Mouse (Mus musculus) kidney, postnatal 0 days (tissue): ENCODE data around the gene Aire. TPM values are rescaled to one million over a fixed set of nuclear protein-coding genes. Genes with fewer than 3 reads are reported as not detected.

Experiments used
- ATAC-seq: fragments of 200-750 bp; cut with Nextera tagmentation; replicated peaks from 2 replicates; pipeline ENCODE4 v1.8.0; 2017; ENCODE audit warnings: low read depth, moderate number of reproducible peaks, moderate TSS enrichment, moderate library complexity; ENCODE audit not compliant: low FRiP score
- DNase-seq: peaks from one replicate; pipeline ENCODE4 v3.0.0-alpha.2; 2016; ENCODE audit warnings: low spot score
- H3K27ac ChIP-seq: fragments of 300-500 bp; sonication (generic); 2 replicates; pipeline ENCODE4 v1.5.1; 2014; ENCODE audit warnings: mild to moderate bottlenecking
- H3K27me3 ChIP-seq: fragments of 300-500 bp; sonication (generic); 2 replicates; pipeline ENCODE4 v1.6.1; 2014; ENCODE audit warnings: low read length, mixed read lengths; ENCODE audit not compliant: insufficient read depth
- H3K36me3 ChIP-seq: fragments of 300-500 bp; sonication (generic); 2 replicates; pipeline ENCODE4 v1.6.1; 2014; ENCODE audit warnings: low read length, mixed read lengths; ENCODE audit not compliant: insufficient read depth
- H3K4me1 ChIP-seq: fragments of 300-500 bp; sonication (generic); replicated peaks from 2 replicates; pipeline ENCODE4 v1.6.1; 2014; ENCODE audit warnings: antibody characterized with exemption, low read length, mixed read lengths; ENCODE audit not compliant: insufficient read depth
- H3K4me2 ChIP-seq: fragments of 300-500 bp; sonication (generic); 2 replicates; pipeline ENCODE4 v1.6.1; 2014; ENCODE audit warnings: mild to moderate bottlenecking, low read length, moderate library complexity, mixed read lengths
- H3K4me3 ChIP-seq: fragments of 300-500 bp; sonication (generic); replicated peaks from 2 replicates; pipeline ENCODE4 v1.5.1; 2014; ENCODE audit warnings: low read depth, low read length
- H3K9ac ChIP-seq: fragments of 300-500 bp; sonication (generic); 2 replicates; pipeline ENCODE4 v1.6.1; 2014; ENCODE audit warnings: low read depth, low read length
- H3K9me3 ChIP-seq: fragments of 300-500 bp; sonication (generic); replicated peaks from 2 replicates; pipeline ENCODE4 v1.6.1; 2016; ENCODE audit warnings: low read length, inconsistent platforms, mixed read lengths
- CTCF ChIP-seq: IDR thresholded peaks from 2 replicates; pipeline ENCODE4 v1.5.1; 2016; ENCODE audit warnings: antibody characterized with exemption, low read depth, mild to moderate bottlenecking, moderate library complexity
- WGBS: fragments of 180-500 bp; shearing (Covaris S2); extraction: QIAGEN DNeasy Blood & Tissue Kit; methylation state at CpG from one replicate; pipeline ENCODE4 v1.1.7; 2014; 5-methylcytosine and 5-hydroxymethylcytosine counted together
- polyA plus RNA-seq: library from polyadenylated mRNA; unstranded; fragments of >200 nt; fragmentation: Nextera tagmentation; extraction: Ambion mirVana; gene quantifications from 2 replicates; pipeline ENCODE4 v1.2.1, GENCODE M21; 2015

Aire gene
- polyA plus RNA-seq, 1 experiment from 2014 or later, result 0.34 TPM

DNA sequence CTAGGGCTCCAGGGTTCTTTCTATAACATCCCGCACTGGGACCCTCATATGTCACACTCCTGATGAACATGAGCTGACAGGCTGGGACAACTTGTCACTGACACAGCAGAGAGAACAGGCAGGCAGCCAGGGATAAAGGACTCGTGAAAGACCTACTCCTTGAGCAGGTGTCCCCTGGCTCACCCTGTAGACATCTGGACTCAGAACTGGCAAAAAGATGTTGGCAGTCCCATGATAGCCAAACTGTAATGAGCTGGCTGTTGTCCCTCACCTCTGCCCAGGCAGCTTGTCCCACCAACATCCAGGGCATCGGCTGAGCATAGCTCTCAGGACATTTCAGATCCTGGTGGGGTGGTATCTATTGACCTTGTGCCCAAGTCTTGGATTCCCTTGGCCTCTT lies 47.8 kb downstream of the Aire start:
- no peak for ATAC-seq
- Histone ChIP-seq H3K9ac (no peak overlapping the region), H3K36me3 (peaks cover 75% of the 10 kb centered on the region)

GRCm38 (mm10) chr10:77985775-77986174 lies 57.6 kb downstream of the Aire start:
- ATAC-seq, result no peak

More for the DNA sequence above, 47.8 kb downstream of the Aire start:
- 88% methylated on average over 3 of the region's 3 CpGs for WGBS
- no peaks in the 10 kb centered on the region for H3K4me1 ChIP-seq
- H3K27me3 ChIP-seq, result no peaks in the 10 kb centered on the region
- H3K27ac ChIP-seq, result no peak overlapping the region
- no peaks in the 10 kb centered on the region for H3K9me3 ChIP-seq
- no peak overlapping the region for H3K4me3 ChIP-seq
- TF ChIP-seq CTCF, result no peak
- no peak overlapping the region for H3K4me2 ChIP-seq
- no peak for DNase-seq

DNA sequence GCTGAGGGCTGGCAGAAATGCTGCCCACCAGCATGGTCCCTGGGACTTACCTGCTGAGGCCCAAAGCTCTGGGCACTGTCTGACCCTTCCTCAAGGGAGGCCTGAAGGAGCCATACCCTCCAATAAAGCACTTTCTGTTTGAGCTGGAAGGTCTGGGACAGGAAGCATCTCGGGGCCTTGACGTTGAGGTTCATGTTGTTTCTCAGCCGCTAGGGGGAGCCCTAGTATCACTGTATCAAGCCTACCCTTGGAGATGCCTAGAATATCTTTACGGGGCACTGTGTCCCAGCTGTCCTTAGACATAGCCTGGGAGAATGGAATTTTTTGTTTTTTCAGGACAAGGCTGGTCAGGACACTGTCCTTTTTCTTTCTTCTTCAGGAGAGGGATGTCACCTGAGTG lies 58.8 kb downstream of the Aire start:
- 1% methylated on average over 4 of the region's 4 CpGs for WGBS
- ATAC-seq (peak; percentile 61), DNase-seq (peak; percentile 94)
- Histone ChIP-seq H3K4me2 (no peak overlapping the region), H3K9me3 (no peaks in the 10 kb centered on the region), H3K9ac (no peak overlapping the region), H3K27me3 (no peaks in the 10 kb centered on the region), H3K27ac (no peak overlapping the region), H3K4me3 (no peak overlapping the region), H3K36me3 (peaks cover 25% of the 10 kb centered on the region), H3K4me1 (no peaks in the 10 kb centered on the region)
- peak; percentile 91 for TF ChIP-seq CTCF

More at GRCm38 (mm10) chr10:77985775-77986174, 57.6 kb downstream of the Aire start:
- Histone ChIP-seq H3K27ac (no peak overlapping the region), H3K4me1 (no peaks in the 10 kb centered on the region), H3K9me3 (no peaks in the 10 kb centered on the region), H3K4me3 (no peak overlapping the region), H3K27me3 (no peaks in the 10 kb centered on the region), H3K4me2 (no peak overlapping the region), H3K9ac (no peak overlapping the region), H3K36me3 (peaks cover 36% of the 10 kb centered on the region)
- 81% methylated on average over 5 of the region's 5 CpGs for WGBS
- no peak for DNase-seq
- TF ChIP-seq CTCF, result no peak

Other genes with a start within 250 kb of the Aire start
- not detected in 2 replicates for gene Gm9639, start 248.5 kb downstream of the Aire start, polyA plus RNA-seq
- gene Gm19668, start 244.5 kb downstream of the Aire start, polyA plus RNA-seq, result not detected in 2 replicates
- not detected in 2 replicates for gene Gm9507, start 231.8 kb downstream of the Aire start, polyA plus RNA-seq
- not detected in 2 replicates for gene Gm2696, start 228.9 kb downstream of the Aire start, polyA plus RNA-seq
- not detected in 2 replicates for gene Krtap10-4, start 216.5 kb downstream of the Aire start, polyA plus RNA-seq
- gene Krtap10-10, start 207.7 kb downstream of the Aire start, polyA plus RNA-seq, result not detected in 2 replicates
- gene Gm36176, start 196.8 kb downstream of the Aire start, polyA plus RNA-seq, result not detected in 2 replicates
- not detected in 2 replicates for gene Gm10318, start 190.8 kb downstream of the Aire start, polyA plus RNA-seq
- gene Gm3285, start 181.6 kb downstream of the Aire start, polyA plus RNA-seq, result not detected in 2 replicates
- 2.9 and 3.0 TPM in 2 replicates for gene Lrrc3, start 141.1 kb downstream of the Aire start, polyA plus RNA-seq
- gene Trpm2, start 73.0 kb downstream of the Aire start, polyA plus RNA-seq, result 0.20 and 0.40 TPM in 2 replicates
- gene 1810043G02Rik, start 65.1 kb downstream of the Aire start, polyA plus RNA-seq, result 29.8 and 32.0 TPM in 2 replicates
- gene Pfkl, start 33.5 kb downstream of the Aire start, polyA plus RNA-seq, result 78.8 and 86.6 TPM in 2 replicates
- 0.48 and 0.62 TPM in 2 replicates for gene Dnmt3l, start 1.7 kb downstream of the Aire start, polyA plus RNA-seq
- 6.3 and 6.5 TPM in 2 replicates for gene Icosl, start 25.7 kb upstream of the Aire start, polyA plus RNA-seq
- gene D10Jhu81e, start 126.2 kb upstream of the Aire start, polyA plus RNA-seq, result 55.9 and 60.9 TPM in 2 replicates
- 13.2 and 13.6 TPM in 2 replicates for gene Pwp2, start 141.5 kb upstream of the Aire start, polyA plus RNA-seq
- gene Trappc10, start 201.0 kb upstream of the Aire start, polyA plus RNA-seq, result 17.9 and 21.9 TPM in 2 replicates